Mouse (Mus musculus): ENCODE data around the gene Gm45208.

The Gm45208 gene

DNA sequence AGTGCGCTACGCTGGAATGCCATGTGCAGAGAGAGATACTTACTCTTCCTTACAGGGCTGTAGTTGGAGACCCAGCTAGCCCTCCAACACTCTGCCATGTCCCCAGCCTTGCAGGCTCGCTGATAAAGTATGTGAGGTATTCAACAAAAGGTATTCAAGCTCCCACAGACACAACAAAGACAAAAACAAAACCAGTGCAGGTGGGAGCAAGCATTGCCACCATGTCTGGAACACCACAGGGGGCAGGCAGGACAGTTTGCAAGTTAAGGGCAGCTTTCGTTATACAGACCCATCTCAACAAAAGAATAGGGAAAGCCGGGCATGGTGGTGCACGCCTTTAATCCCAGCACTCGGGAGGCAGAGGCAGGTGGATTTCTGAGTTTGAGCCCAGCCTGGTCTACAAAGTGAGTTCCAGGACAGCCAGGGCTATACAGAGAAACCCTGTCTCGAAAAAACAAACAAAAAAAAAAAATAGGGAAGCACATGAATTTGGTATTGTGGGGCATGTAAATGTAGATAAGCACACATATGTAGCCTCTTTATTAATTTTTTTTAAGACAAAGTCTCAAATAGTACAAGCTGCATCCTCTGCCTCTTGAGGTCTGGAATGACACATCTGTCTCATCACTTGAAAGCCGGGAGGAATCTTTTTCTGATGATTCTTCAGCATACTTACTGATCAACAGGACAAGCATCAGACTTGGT is 53.6 kb downstream of the Gm45208 start:
- DNase-seq: no peak

- no peak for DNase-seq
Measured at GRCm38 (mm10) chrX:7776329-7777082, 54.5 kb downstream of the Gm45208 start.

- DNase-seq: no peak
Measured at GRCm38 (mm10) chrX:7778450-7779244, 56.6 kb downstream of the Gm45208 start.

GRCm38 (mm10) chrX:7779294-7779693 is 57.2 kb downstream of the Gm45208 start:
- DNase-seq: no peak
